Mouse (Mus musculus) limb, embryonic 12.5 days (tissue): ENCODE data around the gene Gm7138. TPM values are rescaled to one million over a fixed set of nuclear protein-coding genes. Genes with fewer than 3 reads are reported as not detected.
"Not testable (repeated sequence)": the region's sequence is repeated elsewhere in the genome, so short reads cannot be mapped to it uniquely, and the experiment has no call there.

Experiments used
- ATAC-seq: fragments of 200-750 bp; cut with Nextera tagmentation; 2 replicates; pipeline ENCODE4 v1.8.0; 2017; ENCODE audit warnings: low read depth, moderate TSS enrichment; ENCODE audit not compliant: insufficient number of reproducible peaks, insufficient read depth, low FRiP score, low TSS enrichment
- H3K27ac ChIP-seq: fragments of 300-500 bp; sonication (generic); 2 replicates; pipeline ENCODE4 v1.5.1; 2016; ENCODE audit warnings: mild to moderate bottlenecking, moderate library complexity
- H3K27me3 ChIP-seq: fragments of 300-500 bp; sonication (generic); 2 replicates; pipeline ENCODE4 v1.6.1; 2016; ENCODE audit warnings: mild to moderate bottlenecking, moderate library complexity
- H3K36me3 ChIP-seq: fragments of 300-500 bp; sonication (generic); 2 replicates; pipeline ENCODE4 v1.6.1; 2016; ENCODE audit warnings: mild to moderate bottlenecking, moderate library complexity
- H3K4me1 ChIP-seq: fragments of 300-500 bp; sonication (generic); replicated peaks from 2 replicates; pipeline ENCODE4 v1.6.1; 2016
- H3K4me2 ChIP-seq: fragments of 300-500 bp; sonication (generic); 2 replicates; pipeline ENCODE4 v1.6.1; 2016; ENCODE audit warnings: mild to moderate bottlenecking, moderate library complexity
- H3K4me3 ChIP-seq: fragments of 300-500 bp; sonication (generic); replicated peaks from 2 replicates; pipeline ENCODE4 v1.5.1; 2016; ENCODE audit warnings: mild to moderate bottlenecking
- H3K9ac ChIP-seq: fragments of 300-500 bp; sonication (generic); replicated peaks from 2 replicates; pipeline ENCODE4 v1.6.1; 2016; ENCODE audit warnings: mild to moderate bottlenecking, moderate library complexity
- H3K9me3 ChIP-seq: fragments of 300-500 bp; sonication (generic); 2 replicates; pipeline ENCODE4 v1.6.1; 2016; ENCODE audit warnings: mild to moderate bottlenecking, moderate library complexity
- WGBS: fragments of 180-500 bp; shearing (Covaris S2); methylation state at CpG from one replicate; pipeline ENCODE4 v1.1.7; 2016; 5-methylcytosine and 5-hydroxymethylcytosine counted together
- polyA plus RNA-seq: library from polyadenylated mRNA; unstranded; fragments of >200 nt; fragmentation: Nextera tagmentation; extraction: Ambion mirVana; gene quantifications from 2 replicates; pipeline ENCODE4 v1.2.1, GENCODE M21; 2016

Gm7138 gene
- not detected in 2 replicates for polyA plus RNA-seq

- not testable (repeated sequence) for H3K9ac ChIP-seq, H3K9me3 ChIP-seq, H3K4me2 ChIP-seq, H3K27me3 ChIP-seq, H3K4me3 ChIP-seq, H3K36me3 ChIP-seq, H3K27ac ChIP-seq, ATAC-seq, H3K4me1 ChIP-seq
- 64% methylated on average over 1 of the region's 1 CpGs for WGBS
These were observed at the start of gene Gm7138 for GRCm38 (mm10) chr10:77776844-77777243. Gene Gm7138 (minus strand): TSS chr10:77776944.

GRCm38 (mm10) chr10:77819203-77819602, 42.5 kb upstream of the Gm7138 start:
- 0 out of 2 replicates have a peak, but pooled peaks cover 3% of the 10 kb centered on the region for H3K4me1 ChIP-seq
- 31% methylated on average over 4 of the region's 4 CpGs for WGBS
- no peak overlapping the region for H3K4me3 ChIP-seq
- no peaks in the 10 kb centered on the region for H3K36me3 ChIP-seq
- H3K9me3 ChIP-seq = peaks cover 12% of the 10 kb centered on the region
- H3K27me3 ChIP-seq = no peaks in the 10 kb centered on the region
- no peak overlapping the region for H3K9ac ChIP-seq
- no peak for ATAC-seq
- H3K4me2 ChIP-seq = no peak overlapping the region
- no peak overlapping the region for H3K27ac ChIP-seq

GRCm38 (mm10) chr10:77818523-77818922, 41.8 kb upstream of the Gm7138 start:
- 95% methylated on average over 4 of the region's 4 CpGs for WGBS
- H3K27me3 ChIP-seq = no peaks in the 10 kb centered on the region
- ATAC-seq = peak; percentile 59
- H3K4me3 ChIP-seq = no peak overlapping the region
- H3K36me3 ChIP-seq = no peaks in the 10 kb centered on the region
- no peak overlapping the region for H3K9ac ChIP-seq
- H3K4me1 ChIP-seq = 0 out of 2 replicates have a peak, but pooled peaks cover 3% of the 10 kb centered on the region
- no peak overlapping the region for H3K27ac ChIP-seq
- peaks cover 6% of the 10 kb centered on the region; the same call in 1 of the 2 replicates for H3K9me3 ChIP-seq
- no peak overlapping the region for H3K4me2 ChIP-seq

- no peaks in the 10 kb centered on the region for H3K36me3 ChIP-seq
- H3K9ac ChIP-seq = no peak overlapping the region
- no peak overlapping the region for H3K4me2 ChIP-seq
- H3K4me1 ChIP-seq = 0 out of 2 replicates have a peak, but pooled peaks cover 3% of the 10 kb centered on the region
- H3K9me3 ChIP-seq = no peaks in the 10 kb centered on the region
- ATAC-seq = no peak
- H3K4me3 ChIP-seq = no peak overlapping the region
- WGBS = 32% methylated on average over 5 of the region's 5 CpGs
- no peak overlapping the region for H3K27ac ChIP-seq
- H3K27me3 ChIP-seq = no peaks in the 10 kb centered on the region
These were observed 38.8 kb upstream of the Gm7138 start for GRCm38 (mm10) chr10:77815514-77815913.

- WGBS = 50% methylated on average over 4 of the region's 4 CpGs
- Histone ChIP-seq H3K27ac (no peak within 1 kb of the TSS), H3K9ac (no peak within 1 kb of the TSS), H3K27me3 (no peaks in the 10 kb centered on the region), H3K36me3 (no peaks in the 10 kb centered on the region), H3K4me1 (0 out of 2 replicates have a peak, but pooled peaks cover 2% of the 10 kb centered on the region), H3K4me2 (no peak within 1 kb of the TSS), H3K9me3 (peaks cover 5% of the 10 kb centered on the region), H3K4me3 (no peak within 1 kb of the TSS)
- no peak for ATAC-seq
These were observed 37.6 kb upstream of the Gm7138 start, which contains the start of gene Gm2696 for GRCm38 (mm10) chr10:77814382-77814781. Gene Gm2696 (plus strand): TSS chr10:77814682.

GRCm38 (mm10) chr10:77811743-77812142, 35.0 kb upstream of the Gm7138 start, which contains the start of gene Gm9507:
Gene Gm9507 (minus strand): TSS chr10:77811843.
- H3K4me3 ChIP-seq = no peak within 1 kb of the TSS
- H3K4me2 ChIP-seq = no peak within 1 kb of the TSS
- H3K27me3 ChIP-seq = no peaks in the 10 kb centered on the region
- peaks cover 8% of the 10 kb centered on the region for H3K9me3 ChIP-seq
- no peak for ATAC-seq
- H3K27ac ChIP-seq = no peak within 1 kb of the TSS
- no peaks in the 10 kb centered on the region for H3K36me3 ChIP-seq
- no peaks in the 10 kb centered on the region for H3K4me1 ChIP-seq
- no peak within 1 kb of the TSS for H3K9ac ChIP-seq
- 67% methylated on average over 5 of the region's 5 CpGs for WGBS

- no peaks in the 10 kb centered on the region for H3K36me3 ChIP-seq
- ATAC-seq = no peak
- H3K9me3 ChIP-seq = peaks cover 2% of the 10 kb centered on the region; the same call in 1 of the 2 replicates
- H3K27ac ChIP-seq = no peak overlapping the region
- H3K4me1 ChIP-seq = no peaks in the 10 kb centered on the region
- H3K9ac ChIP-seq = no peak overlapping the region
- no peak overlapping the region for H3K4me3 ChIP-seq
- H3K27me3 ChIP-seq = no peaks in the 10 kb centered on the region
- 75% methylated on average over 3 of the region's 3 CpGs for WGBS
- H3K4me2 ChIP-seq = no peak overlapping the region
These were observed 27.4 kb upstream of the Gm7138 start for GRCm38 (mm10) chr10:77804095-77804494.

DNA sequence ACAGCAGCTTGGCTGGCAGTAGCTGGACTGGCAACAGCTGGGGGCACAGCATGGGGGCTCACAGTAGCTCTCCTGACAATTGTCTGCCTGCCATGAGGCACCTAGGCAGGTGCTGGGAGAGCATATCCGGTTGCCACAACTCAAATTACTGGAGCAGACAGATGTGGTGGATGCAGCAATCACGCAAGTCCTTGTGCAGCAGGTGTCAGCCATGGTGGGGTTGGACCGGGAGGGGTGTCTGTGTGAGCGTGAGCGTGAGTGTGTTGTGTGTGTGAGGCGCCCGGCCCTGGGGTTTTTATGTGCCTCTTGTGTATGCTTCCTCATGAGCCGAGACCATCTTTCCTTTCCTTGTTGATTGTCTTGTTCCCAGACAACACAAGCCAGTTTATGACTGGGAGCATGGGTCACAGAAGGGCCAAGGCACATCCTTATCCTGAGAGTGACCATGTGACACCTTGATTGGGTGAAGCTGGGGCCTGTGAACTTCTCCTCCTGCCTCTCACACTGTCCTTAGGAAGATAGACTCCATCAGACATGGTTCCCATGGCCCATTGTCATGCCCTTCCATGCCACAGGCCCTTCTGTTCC, 22.3 kb upstream of the Gm7138 start, which contains the start of gene Gm19668:
Gene Gm19668, minus strand, starts transcription at position 213 of the 588 bp plus-strand sequence.
- no peaks in the 10 kb centered on the region for H3K27me3 ChIP-seq
- H3K9me3 ChIP-seq = no peaks in the 10 kb centered on the region
- no peak for ATAC-seq
- H3K4me1 ChIP-seq = peaks cover 14% of the 10 kb centered on the region
- H3K4me2 ChIP-seq = no peak within 1 kb of the TSS
- H3K4me3 ChIP-seq = no peak within 1 kb of the TSS
- no peaks in the 10 kb centered on the region for H3K36me3 ChIP-seq
- no peak within 1 kb of the TSS for H3K9ac ChIP-seq
- no peak within 1 kb of the TSS for H3K27ac ChIP-seq
- 48% methylated on average over 8 of the region's 8 CpGs for WGBS

GRCm38 (mm10) chr10:77798164-77798920, 21.6 kb upstream of the Gm7138 start:
- not testable (repeated sequence) for H3K27me3 ChIP-seq, H3K9ac ChIP-seq, H3K9me3 ChIP-seq, H3K36me3 ChIP-seq, H3K27ac ChIP-seq, H3K4me3 ChIP-seq, H3K4me2 ChIP-seq, ATAC-seq
- WGBS = 35% methylated on average over 3 of the region's 3 CpGs
- H3K4me1 ChIP-seq = peaks cover 17% of the 10 kb centered on the region

- H3K36me3 ChIP-seq = no peaks in the 10 kb centered on the region
- H3K4me2 ChIP-seq = no peak overlapping the region
- no peak overlapping the region for H3K27ac ChIP-seq
- peaks cover 17% of the 10 kb centered on the region for H3K4me1 ChIP-seq
- 17% methylated on average over 3 of the region's 3 CpGs for WGBS
- no peak overlapping the region for H3K9ac ChIP-seq
- no peaks in the 10 kb centered on the region for H3K27me3 ChIP-seq
- H3K4me3 ChIP-seq = no peak overlapping the region
- no peaks in the 10 kb centered on the region for H3K9me3 ChIP-seq
- no peak for ATAC-seq
These were observed 20.9 kb upstream of the Gm7138 start for GRCm38 (mm10) chr10:77797677-77798076.

DNA sequence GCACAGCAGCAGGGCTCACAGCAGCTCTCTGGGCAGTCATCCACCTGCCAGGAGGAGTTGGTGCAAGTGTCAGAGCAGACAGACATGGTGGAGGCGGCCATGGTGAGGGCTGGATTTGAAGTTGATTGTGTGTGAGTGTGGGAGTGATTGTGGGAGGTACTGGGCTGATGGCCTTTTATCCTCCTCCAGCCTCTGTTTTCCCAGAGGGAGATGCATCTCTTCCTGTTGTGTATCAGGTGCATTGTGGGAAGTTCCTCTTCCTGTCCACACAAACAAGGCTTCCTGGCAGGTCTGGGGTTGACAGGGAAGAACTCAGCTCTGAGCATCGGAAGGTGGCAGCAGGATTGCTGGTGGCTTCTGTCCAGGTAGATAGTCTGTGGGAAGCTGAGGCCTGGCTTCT, 18.2 kb upstream of the Gm7138 start, which contains the start of gene Gm9639:
Gene Gm9639, minus strand, starts transcription at position 101 of the 400 bp plus-strand sequence.
- Histone ChIP-seq H3K9ac (no peak within 1 kb of the TSS), H3K4me1 (peaks cover 17% of the 10 kb centered on the region), H3K36me3 (no peaks in the 10 kb centered on the region), H3K4me2 (no peak within 1 kb of the TSS), H3K27me3 (no peaks in the 10 kb centered on the region), H3K27ac (no peak within 1 kb of the TSS), H3K9me3 (no peaks in the 10 kb centered on the region), H3K4me3 (no peak within 1 kb of the TSS)
- ATAC-seq = no peak
- 65% methylated on average over 2 of the region's 2 CpGs for WGBS
